Mouse (Mus musculus) liver, adult (tissue): ENCODE measurements around the gene Dpep3.

Experiments
- GATA4 ChIP-seq: IDR thresholded peaks from 2 replicates; pipeline ENCODE4 v1.6.1; 2014; ENCODE audit warnings: mild to moderate bottlenecking, low read length; ENCODE audit not compliant: insufficient replicate concordance

Dpep3 gene

DNA sequence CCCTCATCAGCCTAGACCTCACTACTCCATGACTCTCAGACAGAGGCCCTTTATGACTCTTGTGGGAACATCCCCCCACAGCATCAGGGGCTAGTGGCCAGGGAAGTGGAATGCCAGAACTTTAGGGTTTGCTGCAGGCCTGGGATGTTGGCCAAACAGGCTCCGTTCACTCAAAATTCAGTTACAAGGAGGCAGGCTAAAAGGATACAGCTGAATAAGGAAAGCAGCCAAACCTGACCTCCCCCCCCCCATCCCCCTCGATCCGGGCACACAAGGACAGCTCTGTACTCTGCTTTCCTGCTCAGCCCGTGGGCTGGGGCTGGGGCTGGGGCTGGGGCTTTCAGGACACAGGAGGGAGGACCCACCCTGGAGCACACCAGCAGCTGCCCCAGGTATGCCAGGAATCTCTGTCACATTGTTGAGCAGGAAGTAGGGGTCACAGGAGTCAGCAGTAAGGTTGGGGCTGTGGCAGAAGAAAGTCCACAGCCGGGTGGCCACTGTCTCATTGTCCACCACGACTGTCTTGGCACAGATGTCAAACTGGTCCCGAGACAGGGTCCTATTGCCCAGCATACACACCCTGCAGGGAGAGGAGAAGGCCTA, 28.1 kb downstream of the Dpep3 start:
- TF ChIP-seq GATA4 = no peak

DNA sequence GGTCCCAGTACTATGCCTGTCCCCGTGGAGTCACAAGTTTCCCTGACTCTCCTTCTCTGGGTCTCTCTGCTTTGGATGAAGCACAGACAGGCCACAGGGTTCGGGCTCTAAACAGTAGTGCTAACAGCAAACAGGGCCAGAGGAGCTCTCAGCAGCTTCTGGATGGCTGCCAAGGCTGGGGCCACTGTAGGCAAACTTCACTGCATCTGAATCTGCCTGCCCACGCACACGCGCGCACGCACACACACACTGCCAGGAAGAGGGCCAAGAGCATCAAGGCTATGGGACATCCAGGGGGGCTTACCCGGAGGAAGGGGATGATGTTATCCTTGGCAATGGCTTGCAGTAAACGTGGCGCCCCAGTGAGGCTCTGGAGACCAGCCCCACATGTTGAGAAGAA, 29.9 kb downstream of the Dpep3 start:
- TF ChIP-seq GATA4 = no peak

DNA sequence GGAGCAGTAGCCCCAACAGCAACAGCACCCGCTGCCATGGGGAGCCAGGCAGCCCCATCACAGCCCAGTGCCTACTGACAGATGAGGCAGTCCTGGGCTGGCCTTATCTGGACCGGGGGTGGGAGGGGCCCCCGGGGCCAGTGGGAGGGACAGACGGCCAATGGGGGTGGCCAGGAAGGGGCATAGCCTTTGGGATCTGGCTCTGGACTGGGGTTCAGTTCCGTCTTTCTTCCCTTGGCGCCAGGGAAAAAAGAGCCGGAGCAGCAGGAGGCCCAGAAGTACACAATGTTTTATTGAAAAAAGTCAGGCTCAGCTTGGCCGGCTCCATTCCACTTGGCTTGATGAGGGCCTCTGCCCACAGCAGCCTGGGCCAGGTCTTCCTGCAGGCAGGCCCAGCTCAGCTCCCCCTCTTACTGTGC, 35.9 kb downstream of the Dpep3 start, which contains the start of gene Lcat:
Lcat (minus strand) TSS at position 62 of the 419 bp plus-strand sequence.
- TF ChIP-seq GATA4 = peak; percentile 78; the same call in 1 of the 2 replicates

DNA sequence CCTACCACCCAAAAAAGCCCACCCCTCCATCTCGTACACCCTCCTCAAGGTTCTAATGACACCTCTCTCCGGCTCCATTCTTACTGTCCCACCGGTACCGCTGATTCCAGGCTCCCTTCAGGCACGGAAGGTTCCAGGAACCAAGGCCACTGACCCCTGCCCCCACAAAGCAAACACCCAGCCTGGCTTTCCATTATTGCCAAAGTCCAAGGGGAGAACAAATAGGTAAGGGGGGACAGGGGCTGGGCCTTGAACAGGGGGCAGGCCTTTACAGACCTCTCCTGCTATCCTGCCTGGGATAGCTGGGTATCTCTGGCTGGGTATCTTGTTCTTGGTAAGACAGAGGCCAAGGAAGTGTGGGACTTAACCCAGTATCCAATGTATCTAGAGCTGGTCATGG, 36.7 kb downstream of the Dpep3 start:
- TF ChIP-seq GATA4 = no peak

DNA sequence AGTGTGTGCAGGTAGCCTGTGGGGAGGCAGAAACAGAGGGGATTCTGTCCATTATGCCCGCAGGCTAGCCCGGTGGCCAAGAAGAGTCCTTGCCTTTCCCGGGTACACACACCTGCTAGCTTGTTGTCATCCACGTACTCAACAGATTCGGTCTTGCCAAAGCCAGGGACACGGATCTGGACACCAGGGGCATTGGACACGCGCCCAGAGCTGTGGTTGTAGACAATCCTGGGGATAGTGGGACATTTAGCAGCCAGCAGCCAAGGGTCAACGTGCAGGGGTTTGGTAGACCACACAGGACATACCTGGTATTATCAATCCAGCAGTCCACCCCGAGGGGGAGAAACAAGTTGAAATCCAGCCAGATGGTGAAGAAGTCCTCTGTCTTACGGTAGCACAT, 37.2 kb downstream of the Dpep3 start:
- TF ChIP-seq GATA4 = no peak

DNA sequence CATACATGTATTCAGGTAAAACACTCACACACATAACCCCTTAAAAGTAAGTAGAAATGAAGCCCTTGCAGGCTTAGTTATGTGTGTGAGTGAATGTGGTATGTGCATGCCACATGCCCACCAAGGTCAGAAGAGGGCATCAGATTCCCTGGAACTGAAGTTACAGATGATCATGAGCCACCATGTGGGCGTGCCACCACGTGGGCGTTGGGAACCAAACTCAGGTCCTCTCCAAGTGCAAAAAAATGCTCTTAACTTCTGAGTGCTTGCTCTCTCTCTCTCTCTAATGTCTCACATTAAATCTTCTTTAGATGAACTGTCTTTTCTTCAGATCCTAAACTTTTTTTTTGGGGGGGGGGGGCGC, 40.9 kb downstream of the Dpep3 start, which contains the start of gene Psmb10:
Psmb10 (minus strand) TSS at position 139 of the 364 bp plus-strand sequence.
- no peak for TF ChIP-seq GATA4

DNA sequence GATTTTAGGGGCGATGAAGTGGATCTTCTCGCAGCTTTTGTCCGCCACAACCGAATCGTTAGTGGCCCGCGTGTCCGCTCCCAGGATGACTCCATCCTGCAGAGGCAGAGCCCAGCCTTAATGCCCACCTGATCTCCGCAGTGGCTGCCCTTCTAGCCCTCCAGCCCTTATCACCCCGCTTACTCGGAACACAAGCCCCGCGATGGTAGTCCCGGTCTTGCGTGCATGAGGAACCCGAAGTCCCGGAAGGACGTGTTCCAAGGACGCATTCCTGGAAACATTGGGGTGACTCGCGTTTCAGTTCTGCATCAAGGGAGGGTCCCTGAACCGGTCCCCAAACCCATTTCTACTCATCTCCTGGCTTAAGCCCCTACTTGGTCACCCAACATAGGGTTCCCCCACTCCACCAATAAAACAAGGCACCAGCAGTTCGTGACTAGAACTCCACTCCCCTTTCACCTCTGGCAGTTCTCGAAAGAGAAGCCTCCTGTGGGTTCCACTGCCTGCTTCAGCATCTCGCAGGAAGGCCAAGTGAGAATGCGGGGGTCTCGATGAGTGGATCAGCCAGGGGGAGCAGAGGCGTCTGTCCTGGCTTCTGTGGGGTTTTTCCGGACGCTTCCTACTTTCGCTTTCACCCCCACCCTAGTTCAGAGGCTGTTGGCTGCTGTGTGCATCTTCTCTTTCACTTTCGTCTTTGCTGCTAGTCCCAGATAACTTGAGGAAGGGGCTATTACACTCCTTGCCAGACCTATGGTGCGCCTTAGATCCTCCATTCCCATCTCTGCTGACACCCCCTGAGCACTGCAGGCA, 41.5 kb downstream of the Dpep3 start:
- TF ChIP-seq GATA4 = no peak

DNA sequence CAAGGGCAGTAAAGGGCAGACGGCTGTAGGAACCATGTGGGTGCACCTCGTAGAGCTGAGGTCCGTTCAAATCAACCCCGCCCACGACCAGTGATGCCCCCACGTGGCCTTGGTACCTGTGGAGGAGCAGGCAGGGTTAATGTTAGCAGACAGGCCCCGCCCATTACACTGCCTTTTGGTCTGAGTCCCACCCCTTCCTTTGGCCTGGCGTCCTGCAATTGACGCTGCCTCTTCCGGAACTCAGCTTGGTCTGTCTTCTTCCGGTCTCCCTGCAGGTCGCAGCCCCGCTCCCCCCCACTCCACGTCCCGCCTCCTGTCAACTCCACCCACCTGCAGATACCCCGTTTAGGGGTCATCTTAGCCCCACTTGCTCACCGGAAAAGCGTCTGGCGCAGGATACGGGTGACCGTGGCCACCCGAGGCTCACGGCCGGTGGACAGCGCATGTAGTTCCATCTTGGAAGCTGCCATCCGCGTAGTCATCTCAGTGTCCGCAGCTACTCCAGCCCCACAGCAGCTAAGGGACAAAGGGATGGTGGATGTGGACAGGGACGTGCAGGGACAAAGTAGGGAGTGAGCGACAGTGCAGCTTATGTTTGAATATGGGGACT, 42.3 kb downstream of the Dpep3 start:
- peak; percentile 68; the same call in 1 of the 2 replicates for TF ChIP-seq GATA4

DNA sequence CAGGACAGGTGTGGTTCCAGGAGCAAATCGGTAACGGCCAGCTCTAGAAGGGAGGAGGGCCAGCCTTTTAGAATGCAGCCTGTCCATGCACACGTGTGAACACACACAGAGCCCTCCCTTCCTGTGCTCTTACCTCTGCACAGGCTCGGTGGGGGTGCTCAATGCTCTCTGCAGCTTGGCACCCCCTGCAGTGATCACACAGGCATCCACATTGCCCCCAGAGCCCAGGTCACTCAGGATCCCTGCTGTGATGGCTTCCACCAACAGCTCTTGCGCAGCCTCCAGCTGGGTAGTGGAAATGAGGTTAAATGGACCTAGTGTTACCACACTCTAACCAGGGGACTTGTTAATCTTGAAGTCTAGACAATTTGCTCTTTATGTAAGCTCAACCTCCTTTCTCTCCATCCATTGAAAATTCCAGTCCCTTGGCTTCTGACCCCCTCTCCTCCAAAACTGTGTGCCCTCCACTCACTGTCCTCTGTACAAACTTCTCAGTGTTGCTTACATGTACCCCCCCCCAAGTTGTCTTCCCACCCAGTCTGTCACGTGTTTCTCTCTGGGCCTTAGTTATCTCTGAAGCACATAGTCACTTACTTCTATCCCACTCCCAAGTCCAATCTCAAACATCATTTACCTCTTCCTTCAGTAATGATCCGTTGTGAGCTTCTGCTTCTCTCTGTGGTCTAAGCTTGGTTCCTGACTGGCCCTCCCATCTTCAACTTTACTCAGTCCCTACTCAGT, 43.2 kb downstream of the Dpep3 start:
- TF ChIP-seq GATA4 = no peak

DNA sequence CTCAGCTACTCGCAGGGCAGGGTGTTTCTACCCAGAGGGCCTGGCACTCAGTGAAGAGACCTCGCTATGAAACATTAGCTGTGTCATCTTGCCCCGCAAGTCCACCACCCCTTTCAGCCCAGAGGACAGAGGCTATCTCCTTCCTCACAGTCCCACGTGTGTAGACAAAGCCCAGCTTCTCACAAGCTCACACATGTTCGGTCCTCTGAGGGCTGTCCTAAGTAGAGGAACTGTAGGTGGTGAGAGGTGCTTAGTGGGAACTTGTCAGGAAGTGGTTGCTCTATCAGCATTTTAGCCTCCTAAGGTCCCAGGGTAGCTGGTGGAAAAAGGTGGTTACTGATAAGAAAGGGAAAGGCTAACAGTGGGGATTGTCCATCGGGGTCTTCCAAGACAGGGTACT, 44.1 kb downstream of the Dpep3 start:
- TF ChIP-seq GATA4 = no peak

DNA sequence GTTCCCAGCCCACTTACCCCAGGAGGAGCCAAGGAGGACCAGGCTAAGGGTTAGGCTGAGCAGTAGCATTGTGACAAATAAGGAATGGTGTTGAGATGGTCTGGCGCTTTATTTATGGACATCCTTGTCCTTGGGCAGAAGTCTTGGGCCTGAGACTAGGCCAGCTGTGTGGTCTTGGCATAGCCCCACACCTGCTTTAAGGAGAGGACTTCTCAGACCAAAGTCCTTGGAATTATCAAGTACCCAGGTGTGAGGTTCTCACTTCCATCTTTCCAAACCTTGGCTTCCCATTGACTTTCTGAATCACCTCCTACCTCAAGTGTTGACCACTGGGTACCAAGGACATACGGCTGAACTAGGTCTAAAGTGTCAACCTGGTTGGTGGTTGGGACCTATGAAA, 45.5 kb downstream of the Dpep3 start, which contains the start of gene Ctrl:
Ctrl (minus strand) TSS at position 101 of the 400 bp plus-strand sequence.
- no peak for TF ChIP-seq GATA4

DNA sequence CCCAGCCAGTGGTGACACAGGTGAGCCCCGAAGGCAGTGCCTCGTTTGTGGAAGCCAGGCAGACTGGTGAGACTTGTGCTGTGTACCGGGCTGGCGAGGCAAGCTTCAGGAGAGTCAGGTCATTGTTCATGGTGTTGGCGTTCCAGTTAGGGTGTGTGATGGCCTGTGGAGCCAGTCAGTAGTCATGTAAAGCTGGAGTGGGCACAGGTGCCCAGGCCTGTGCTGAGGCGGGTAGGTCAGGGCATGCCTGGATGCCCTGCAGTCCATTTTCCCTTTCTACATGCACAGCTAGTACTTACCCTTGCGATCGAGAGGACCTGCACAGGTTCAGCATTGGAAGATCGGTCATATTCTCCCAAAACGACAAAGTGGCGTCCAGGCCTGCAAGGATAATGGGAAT, 46.7 kb downstream of the Dpep3 start:
- no peak for TF ChIP-seq GATA4

DNA sequence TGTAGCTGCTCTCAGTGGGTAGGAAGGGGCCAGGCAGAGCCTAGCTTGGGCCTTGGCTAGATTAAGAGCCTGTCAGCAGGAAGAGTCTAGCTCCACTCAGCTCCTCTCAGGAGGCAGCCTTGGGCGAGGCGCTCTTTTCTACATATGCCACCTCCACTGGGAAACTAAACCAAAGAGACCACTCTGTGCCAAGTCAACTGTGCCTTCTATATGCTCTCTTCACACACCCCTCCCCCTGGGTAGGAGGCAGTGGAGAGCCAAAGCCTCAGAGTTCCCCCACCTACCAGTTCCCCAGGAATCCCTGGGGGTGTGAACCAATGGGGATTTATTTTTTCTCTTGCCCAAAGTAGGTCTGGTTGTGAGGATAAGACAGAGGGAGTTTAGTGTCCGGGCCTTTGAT, 48.0 kb downstream of the Dpep3 start:
- TF ChIP-seq GATA4 = no peak

DNA sequence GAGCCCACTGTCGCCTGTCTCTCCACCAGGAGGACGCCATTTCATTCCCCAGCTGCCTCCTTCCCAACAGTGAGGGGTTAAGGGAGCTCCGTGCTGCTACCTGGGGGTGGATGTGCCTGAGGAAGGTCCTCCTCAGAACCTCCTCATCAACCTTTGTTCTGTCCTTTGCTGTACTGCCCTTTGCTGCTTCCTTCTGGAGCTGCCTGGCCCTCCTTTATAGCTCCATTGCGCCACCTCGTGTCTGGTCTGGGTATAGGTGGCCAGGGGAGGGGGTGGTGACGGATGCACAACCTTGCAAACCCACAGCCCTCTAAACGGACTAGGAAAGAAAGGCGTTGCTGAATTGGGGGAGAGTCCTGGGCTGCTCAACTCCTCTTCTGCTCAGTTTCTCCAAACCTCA, 48.6 kb downstream of the Dpep3 start:
- no peak for TF ChIP-seq GATA4

DNA sequence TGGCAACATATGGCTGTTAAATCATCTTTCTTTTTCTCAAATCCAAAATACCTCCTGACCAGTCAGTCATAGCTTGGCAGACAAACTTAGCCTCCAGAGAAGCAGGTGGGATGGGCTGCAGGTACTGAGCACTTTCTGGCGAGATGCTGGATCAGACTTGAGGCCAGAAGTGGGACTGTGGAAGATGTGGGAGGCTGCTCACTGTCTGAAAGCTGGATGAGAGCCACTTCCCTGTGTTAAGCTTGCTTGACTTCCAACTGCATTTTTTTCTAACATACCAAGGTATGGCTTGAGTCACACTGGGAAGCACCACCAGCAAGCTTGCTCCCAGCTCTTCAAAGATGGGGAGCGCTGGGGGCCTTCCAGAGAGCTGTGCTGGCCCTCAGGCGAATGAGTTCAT, 54.1 kb downstream of the Dpep3 start:
- TF ChIP-seq GATA4 = no peak
